Mouse (Mus musculus) embryonic facial prominence, embryonic 10.5 days (tissue): ENCODE data around the gene Acrbp. TPM values are rescaled to one million over a fixed set of nuclear protein-coding genes. Genes with fewer than 3 reads are reported as not detected.
"Not testable (repeated sequence)": the region's sequence is repeated elsewhere in the genome, so short reads cannot be mapped to it uniquely, and the experiment has no call there.

Source experiments
- DNase-seq: peaks from one replicate; pipeline ENCODE4 v3.0.0-alpha.2; 2017; ENCODE audit warnings: low spot score
- H3K27ac ChIP-seq: fragments of 300-500 bp; sonication (generic); replicated peaks from 2 replicates; pipeline ENCODE4 v1.5.1; 2016; ENCODE audit warnings: mild to moderate bottlenecking
- H3K27me3 ChIP-seq: fragments of 300-500 bp; sonication (generic); replicated peaks from 2 replicates; pipeline ENCODE4 v1.6.1; 2016; ENCODE audit warnings: low read depth, mild to moderate bottlenecking; ENCODE audit not compliant: poor library complexity, severe bottlenecking
- H3K36me3 ChIP-seq: fragments of 300-500 bp; sonication (generic); replicated peaks from 2 replicates; pipeline ENCODE4 v1.6.1; 2016; ENCODE audit warnings: mild to moderate bottlenecking, moderate library complexity
- H3K4me1 ChIP-seq: fragments of 300-500 bp; sonication (generic); 2 replicates; pipeline ENCODE4 v1.6.1; 2016
- H3K4me3 ChIP-seq: fragments of 300-500 bp; sonication (generic); 2 replicates; pipeline ENCODE4 v1.5.1; 2016; ENCODE audit warnings: mild to moderate bottlenecking, moderate library complexity
- H3K9me3 ChIP-seq: fragments of 300-500 bp; sonication (generic); 2 replicates; pipeline ENCODE4 v1.6.1; 2016; ENCODE audit warnings: mild to moderate bottlenecking
- WGBS: fragments of 180-500 bp; shearing (Covaris S2); methylation state at CpG from one replicate; pipeline ENCODE4 v1.1.7; 2016; 5-methylcytosine and 5-hydroxymethylcytosine counted together
- polyA plus RNA-seq: library from polyadenylated mRNA; unstranded; fragments of >200 nt; fragmentation: Nextera tagmentation; extraction: Ambion mirVana; gene quantifications from 2 replicates; pipeline ENCODE4 v1.2.1, GENCODE M21; 2016

The Acrbp gene
- polyA plus RNA-seq, 1 experiment from 2014 or later: 15.9 TPM

GRCm38 (mm10) chr6:125040221-125040620 lies 9.3 kb upstream of the Acrbp start:
- Histone ChIP-seq H3K36me3 (peaks cover 66% of the 10 kb centered on the region), H3K4me1 (peaks cover 15% of the 10 kb centered on the region), H3K4me3 (peak overlapping the region; percentile 79), H3K27ac (peak overlapping the region; percentile 90), H3K27me3 (no peaks in the 10 kb centered on the region), H3K9me3 (no peaks in the 10 kb centered on the region)
- DNase-seq: no peak
- 20% methylated on average over 7 of the region's 7 CpGs for WGBS

GRCm38 (mm10) chr6:125041047-125041446 lies 8.4 kb upstream of the Acrbp start:
- no peak for DNase-seq
- peak overlapping the region; percentile 79; the same call in 1 of the 2 replicates for H3K4me3 ChIP-seq
- H3K4me1 ChIP-seq: peaks cover 15% of the 10 kb centered on the region
- H3K36me3 ChIP-seq: peaks cover 65% of the 10 kb centered on the region
- no peaks in the 10 kb centered on the region for H3K27me3 ChIP-seq
- WGBS: 92% methylated on average over 7 of the region's 7 CpGs
- no peaks in the 10 kb centered on the region for H3K9me3 ChIP-seq
- no peak overlapping the region for H3K27ac ChIP-seq

GRCm38 (mm10) chr6:125042081-125042480 lies 7.4 kb upstream of the Acrbp start:
- Histone ChIP-seq H3K4me3 (no peak overlapping the region), H3K4me1 (peaks cover 15% of the 10 kb centered on the region), H3K9me3 (no peaks in the 10 kb centered on the region), H3K27ac (no peak overlapping the region), H3K36me3 (peaks cover 64% of the 10 kb centered on the region), H3K27me3 (no peaks in the 10 kb centered on the region)
- 95% methylated on average over 7 of the region's 7 CpGs for WGBS
- DNase-seq: no peak

- WGBS: 53% methylated on average over 5 of the region's 5 CpGs
- H3K9me3 ChIP-seq: no peaks in the 10 kb centered on the region
- peaks cover 5% of the 10 kb centered on the region for H3K4me1 ChIP-seq
- H3K36me3 ChIP-seq: peaks cover 89% of the 10 kb centered on the region
- H3K27me3 ChIP-seq: no peaks in the 10 kb centered on the region
- no peak overlapping the region for H3K4me3 ChIP-seq
- no peak overlapping the region for H3K27ac ChIP-seq
- DNase-seq: peak; percentile 84
Measured at GRCm38 (mm10) chr6:125046691-125047090, 2.8 kb upstream of the Acrbp start.

- Histone ChIP-seq H3K27me3 (no peaks in the 10 kb centered on the region), H3K36me3 (peaks cover 88% of the 10 kb centered on the region), H3K27ac (no peak overlapping the region), H3K9me3 (no peaks in the 10 kb centered on the region), H3K4me1 (peaks cover 8% of the 10 kb centered on the region), H3K4me3 (no peak overlapping the region)
- DNase-seq: peak; percentile 28
- WGBS: 71% methylated on average over 5 of the region's 5 CpGs
Measured at GRCm38 (mm10) chr6:125051237-125051636, 1.7 kb downstream of the Acrbp start.

- DNase-seq: no peak
- WGBS: 33% methylated on average over 6 of the region's 6 CpGs
Measured at GRCm38 (mm10) chr6:125061493-125061892, 12.0 kb downstream of the Acrbp start.

GRCm38 (mm10) chr6:125062511-125062910 lies 13.0 kb downstream of the Acrbp start:
- peaks cover 4% of the 10 kb centered on the region; the same call in 1 of the 2 replicates for H3K36me3 ChIP-seq
- no peak overlapping the region for H3K27ac ChIP-seq
- H3K4me1 ChIP-seq: peaks cover 12% of the 10 kb centered on the region
- no peak overlapping the region for H3K4me3 ChIP-seq
- H3K9me3 ChIP-seq: no peaks in the 10 kb centered on the region
- no peaks in the 10 kb centered on the region for H3K27me3 ChIP-seq
- no peak for DNase-seq
- WGBS: 84% methylated on average over 5 of the region's 5 CpGs

More at GRCm38 (mm10) chr6:125061493-125061892, 12.0 kb downstream of the Acrbp start:
- no peak overlapping the region for H3K4me3 ChIP-seq
- H3K27ac ChIP-seq: peak overlapping the region; percentile 63; the same call in 1 of the 2 replicates
- no peaks in the 10 kb centered on the region for H3K27me3 ChIP-seq
- no peaks in the 10 kb centered on the region for H3K9me3 ChIP-seq
- peaks cover 12% of the 10 kb centered on the region for H3K4me1 ChIP-seq
- peaks cover 4% of the 10 kb centered on the region; the same call in 1 of the 2 replicates for H3K36me3 ChIP-seq

- peaks cover 12% of the 10 kb centered on the region for H3K4me1 ChIP-seq
- no peak overlapping the region for H3K4me3 ChIP-seq
- 92% methylated on average over 6 of the region's 6 CpGs for WGBS
- no peak for DNase-seq
- no peak overlapping the region for H3K27ac ChIP-seq
- no peaks in the 10 kb centered on the region; the same call in 1 of the 2 replicates for H3K27me3 ChIP-seq
- H3K36me3 ChIP-seq: no peaks in the 10 kb centered on the region
- H3K9me3 ChIP-seq: no peaks in the 10 kb centered on the region
Measured at GRCm38 (mm10) chr6:125063906-125064305, 14.4 kb downstream of the Acrbp start.

GRCm38 (mm10) chr6:125065223-125065622 lies 15.7 kb downstream of the Acrbp start:
- not testable (repeated sequence) for H3K9me3 ChIP-seq, H3K27me3 ChIP-seq, H3K4me3 ChIP-seq, H3K36me3 ChIP-seq, DNase-seq, H3K27ac ChIP-seq
- H3K4me1 ChIP-seq: peaks cover 12% of the 10 kb centered on the region
- WGBS: no CpG with 5 or more reads among the region's 1 CpGs

- H3K27me3 ChIP-seq: no peaks in the 10 kb centered on the region; the same call in 1 of the 2 replicates
- H3K27ac ChIP-seq: no peak within 1 kb of the TSS
- no peak within 1 kb of the TSS for H3K4me3 ChIP-seq
- 60% methylated on average over 8 of the region's 8 CpGs for whole genome bisulfite sequencing
- no peaks in the 10 kb centered on the region for H3K36me3 ChIP-seq
- peaks cover 5% of the 10 kb centered on the region for H3K4me1 ChIP-seq
- no peaks in the 10 kb centered on the region for H3K9me3 ChIP-seq
- no peak for DNase-seq
Measured at GRCm38 (mm10) chr6:125067571-125067995, 18.1 kb downstream of the Acrbp start, which contains the start of gene Lpar5. TSS of gene Lpar5 (plus strand) at chr6:125067920.

GRCm38 (mm10) chr6:125071170-125071895 lies 21.8 kb downstream of the Acrbp start:
- Histone ChIP-seq H3K36me3 (no peaks in the 10 kb centered on the region), H3K27ac (peak overlapping the region; percentile 41; the same call in 1 of the 2 replicates), H3K27me3 (no peaks in the 10 kb centered on the region; the same call in 1 of the 2 replicates), H3K4me3 (no peak overlapping the region), H3K4me1 (peaks cover 5% of the 10 kb centered on the region), H3K9me3 (no peaks in the 10 kb centered on the region)
- WGBS: 84% methylated on average over 18 of the region's 18 CpGs
- no peak for DNase-seq

- WGBS: 17% methylated on average over 2 of the region's 2 CpGs
- Histone ChIP-seq H3K4me3 (no peak overlapping the region), H3K27ac (peak overlapping the region; percentile 41; the same call in 1 of the 2 replicates), H3K27me3 (no peaks in the 10 kb centered on the region; the same call in 1 of the 2 replicates), H3K4me1 (peaks cover 5% of the 10 kb centered on the region), H3K36me3 (no peaks in the 10 kb centered on the region), H3K9me3 (no peaks in the 10 kb centered on the region)
- peak; percentile 43 for DNase-seq
Measured at GRCm38 (mm10) chr6:125071896-125072279, 22.4 kb downstream of the Acrbp start.

GRCm38 (mm10) chr6:125073825-125074224 lies 24.3 kb downstream of the Acrbp start:
- Histone ChIP-seq H3K27ac (no peak overlapping the region), H3K4me1 (peaks cover 5% of the 10 kb centered on the region), H3K36me3 (no peaks in the 10 kb centered on the region), H3K9me3 (no peaks in the 10 kb centered on the region), H3K27me3 (no peaks in the 10 kb centered on the region), H3K4me3 (no peak overlapping the region)
- WGBS: 73% methylated on average over 8 of the region's 8 CpGs
- no peak for DNase-seq
